In the genomic region with DNA sequence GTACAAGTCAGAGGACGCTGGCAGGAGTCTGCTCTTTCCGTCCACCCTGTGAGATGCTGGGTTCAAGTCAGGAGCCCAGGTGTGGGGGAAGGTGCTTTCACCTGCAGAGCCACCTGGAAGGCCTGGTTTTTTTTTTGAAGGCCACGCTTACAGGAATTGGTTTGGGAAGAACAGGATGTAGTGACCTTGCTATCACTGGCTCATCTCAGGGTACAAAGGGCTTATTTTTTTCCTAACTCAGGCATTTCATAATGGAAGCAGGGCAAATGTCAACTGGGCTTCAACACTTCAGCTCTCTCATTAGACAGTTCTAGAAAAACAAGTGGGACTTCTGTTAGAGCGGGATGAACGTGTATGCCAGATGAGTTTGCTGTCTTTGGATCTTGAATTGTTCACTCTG, we compare ENCODE assay signal across 43 mouse cellular contexts. TPM values are rescaled to one million over a fixed set of nuclear protein-coding genes. Genes with fewer than 3 reads are reported as not detected.
"Had no signal": no experiment of that assay in that cellular context is flagged by ENCODE, and none has a peak within 500 bp of the region (broad histone marks: within the 10 kb centered on the region; RNA-seq: fewer than 3 reads in every experiment).

No protein-coding gene starts in this region.

- H3K27me3 ChIP-seq: heart, embryonic 15.5 days; hindbrain, embryonic 12.5 days; hindbrain, embryonic 13.5 days; hindbrain, embryonic 15.5 days; intestine, embryonic 15.5 days had no signal

- ATAC-seq: hindbrain, embryonic 16.5 days; hindbrain, postnatal 0 days; inflammation-experienced regulatory T-cells, adult 6 months; intestine, embryonic 15.5 days; intestine, embryonic 16.5 days; intestine, postnatal 0 days had no signal

- H3K9ac ChIP-seq: heart, embryonic 12.5 days; heart, embryonic 13.5 days; heart, embryonic 15.5 days; hindbrain, embryonic 12.5 days; hindbrain, embryonic 13.5 days; hindbrain, embryonic 14.5 days; hindbrain, embryonic 15.5 days; intestine, embryonic 15.5 days had no signal

- H3K27ac ChIP-seq: heart, adult 2 months; heart, embryonic 10.5 days; heart, embryonic 13.5 days; heart, embryonic 15.5 days; hindbrain, embryonic 10.5 days; hindbrain, embryonic 12.5 days; hindbrain, embryonic 13.5 days; hindbrain, embryonic 14.5 days; hindbrain, embryonic 15.5 days; hindbrain, postnatal 0 days; intestine, embryonic 15.5 days; kidney, postnatal 0 days; layer of hippocampus, adult 2 months; left cerebral cortex, adult 2 months had no signal

- H3K4me2 ChIP-seq: heart, embryonic 11.5 days; heart, embryonic 12.5 days; heart, embryonic 13.5 days; heart, embryonic 15.5 days; hindbrain, embryonic 12.5 days; hindbrain, embryonic 13.5 days; hindbrain, embryonic 14.5 days; hindbrain, embryonic 15.5 days; intestine, embryonic 15.5 days had no signal

- DNase-seq: heart, adult 2 months; heart, postnatal 10 days; heart, postnatal 14 days; heart, postnatal 36 days; heart, postnatal 4 days; kidney, adult 11 months; kidney, adult 18-20 months; kidney, postnatal 10 days; kidney, postnatal 14 days; kidney, postnatal 25 days; kidney, postnatal 4 days; layer of hippocampus, adult 9-11 months; layer of hippocampus, postnatal 36 days had no signal

- H3K36me3 ChIP-seq: heart, embryonic 10.5 days; heart, embryonic 12.5 days; heart, embryonic 13.5 days; heart, embryonic 15.5 days; hindbrain, embryonic 10.5 days; hindbrain, embryonic 12.5 days; hindbrain, embryonic 13.5 days; hindbrain, embryonic 15.5 days; intestine, embryonic 15.5 days had no signal

- H3K9me3 ChIP-seq: heart, embryonic 10.5 days; heart, embryonic 12.5 days; heart, embryonic 13.5 days; heart, embryonic 15.5 days; hindbrain, embryonic 10.5 days; hindbrain, embryonic 12.5 days; hindbrain, embryonic 13.5 days; hindbrain, embryonic 15.5 days; intestine, embryonic 15.5 days had no signal

- H3K4me1 ChIP-seq: heart, embryonic 10.5 days; heart, embryonic 12.5 days; heart, embryonic 13.5 days; heart, embryonic 15.5 days had no signal

- H3K4me3 ChIP-seq: heart, adult 2 months; heart, embryonic 10.5 days; heart, embryonic 12.5 days; heart, embryonic 13.5 days; heart, embryonic 15.5 days; hindbrain, embryonic 10.5 days; hindbrain, embryonic 12.5 days; hindbrain, embryonic 13.5 days; hindbrain, embryonic 15.5 days; intestine, embryonic 15.5 days; layer of hippocampus, adult 2 months; left cerebral cortex, adult 2 months had no signal

RNA-seq across cellular contexts. Expression of a gene that starts 14.1 kb away (rescaled TPM):
- total RNA-seq: hematopoietic stem cell, adult 5-6 weeks; hindbrain, postnatal 0 days; layer of hippocampus, adult 2 months; layer of hippocampus, adult 8-10 months; layer of hippocampus, postnatal 10 days; layer of hippocampus, postnatal 14 days; layer of hippocampus, postnatal 25 days; left cerebral cortex, adult 18-20 months; left cerebral cortex, adult 2 months had no signal
- polyA plus RNA-seq: heart, embryonic 10.5 days; heart, embryonic 11.5 days; heart, embryonic 14.5 days; hindbrain, embryonic 10.5 days; hindbrain, embryonic 11.5 days; hindbrain, embryonic 12.5 days; hindbrain, embryonic 13.5 days; hindbrain, embryonic 14.5 days; hindbrain, embryonic 15.5 days; hindbrain, embryonic 16.5 days; hindbrain, postnatal 0 days; inflammation-experienced regulatory T-cells, adult 6 months; intestine, embryonic 14.5 days; intestine, embryonic 15.5 days; intestine, embryonic 16.5 days; kidney, embryonic 16.5 days; kidney, postnatal 0 days had no signal

RNA-seq across cellular contexts. Expression of a gene that starts 35.2 kb away (rescaled TPM):
- total RNA-seq: hematopoietic stem cell, adult 5-6 weeks; hindbrain, postnatal 0 days; layer of hippocampus, adult 18-20 months; layer of hippocampus, adult 2 months; layer of hippocampus, postnatal 10 days; layer of hippocampus, postnatal 14 days; layer of hippocampus, postnatal 25 days had no signal
- polyA plus RNA-seq: hindbrain, embryonic 10.5 days; hindbrain, embryonic 11.5 days; hindbrain, embryonic 12.5 days; hindbrain, embryonic 13.5 days; hindbrain, embryonic 14.5 days; hindbrain, embryonic 15.5 days; hindbrain, embryonic 16.5 days; hindbrain, postnatal 0 days; inflammation-experienced regulatory T-cells, adult 6 months had no signal

RNA-seq across cellular contexts. Expression of a gene that starts 42.3 kb away (rescaled TPM):
- total RNA-seq: hematopoietic stem cell, adult 5-6 weeks; layer of hippocampus, postnatal 10 days; layer of hippocampus, postnatal 25 days; layer of hippocampus, postnatal 36 days had no signal
- polyA plus RNA-seq: heart, embryonic 11.5 days; inflammation-experienced regulatory T-cells, adult 6 months had no signal
